In the genomic region with DNA sequence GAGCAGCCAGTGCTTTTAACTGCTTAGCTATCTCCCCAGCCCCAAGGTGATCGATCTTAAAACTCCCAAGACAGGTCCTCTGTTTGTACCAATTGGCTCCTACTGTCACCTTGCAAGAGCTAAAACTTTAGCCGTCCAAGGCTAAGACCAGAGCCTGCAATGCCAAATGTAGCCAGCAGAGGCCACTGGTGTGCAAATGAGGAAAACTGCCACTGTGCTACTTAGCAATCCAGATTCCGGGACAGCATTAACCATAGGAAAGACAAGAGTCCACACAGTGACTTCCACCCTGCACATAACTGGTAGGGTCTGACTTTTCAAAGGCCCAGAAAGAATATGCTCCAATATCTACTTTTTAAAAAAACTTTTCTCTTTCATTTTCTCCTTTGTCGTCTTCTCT, we compare ENCODE assay signal across 9 mouse cellular contexts. TPM values are rescaled to one million over a fixed set of nuclear protein-coding genes. Genes with fewer than 3 reads are reported as not detected.
DNase-seq lines count a peak whose midpoint lies in the region; ATAC-seq and TF ChIP-seq lines count a peak whose summit lies in the region.
"Had no signal": no experiment of that assay in that cellular context is flagged by ENCODE, and none has a peak within 500 bp of the region (broad histone marks: within the 10 kb centered on the region; RNA-seq: fewer than 3 reads in every experiment).

No protein-coding gene starts in this region.

- no peaks in the 10 kb centered on the region for H3K79me2 ChIP-seq in CH12.LX (replicated peaks; ENCODE audit: control insufficient read depth, extremely low read depth, insufficient read depth, poor library complexity, severe bottlenecking)

- TF ChIP-seq RAD21 in CH12.LX (IDR thresholded peaks at IDR 0.05; ENCODE audit: low read depth, low read length) = peak; percentile 66

- no peak overlapping the region for H3K27ac ChIP-seq in intestine, embryonic 14.5 days (ENCODE audit: low read depth)
- H3K27ac ChIP-seq in intestine, embryonic 15.5 days = no peak overlapping the region
- no peak overlapping the region for H3K27ac ChIP-seq in CH12.LX (ENCODE audit: insufficient read depth, low read depth)
- H3K27ac ChIP-seq in liver, embryonic 11.5 days (ENCODE audit: low read depth, low read length) = no peak overlapping the region
- H3K27ac ChIP-seq in small intestine, adult 2 months (ENCODE audit: insufficient read depth, low read depth, low read length) = no peak overlapping the region

- no peak; the same call in 1 of the 2 replicates for ATAC-seq in intestine, embryonic 14.5 days (replicated peaks; ENCODE audit: low FRiP score, low TSS enrichment, low read depth)
- no peak for ATAC-seq in intestine, embryonic 15.5 days
- ATAC-seq in liver, embryonic 11.5 days (replicated peaks; ENCODE audit: low FRiP score) = peak; percentile 29; the same call in 1 of the 2 replicates

- no peaks in the 10 kb centered on the region for H3K36me3 ChIP-seq in intestine, embryonic 14.5 days (ENCODE audit: control insufficient read depth, insufficient read depth, low read length)
- no peaks in the 10 kb centered on the region for H3K36me3 ChIP-seq in intestine, embryonic 15.5 days
- H3K36me3 ChIP-seq in CH12.LX (replicated peaks in 1 of 2; ENCODE audit: control insufficient read depth in 1 of 2, insufficient read depth in 1 of 2, low read length in 1 of 2) = no peaks in the 10 kb centered on the region
- H3K36me3 ChIP-seq in liver, embryonic 11.5 days (ENCODE audit: control insufficient read depth, insufficient read depth, low read length) = no peaks in the 10 kb centered on the region
- no peaks in the 10 kb centered on the region for H3K36me3 ChIP-seq in small intestine, adult 2 months (ENCODE audit: control insufficient read depth, insufficient read depth, low read length)

- no peak overlapping the region for H3K4me3 ChIP-seq in intestine, embryonic 14.5 days (ENCODE audit: low read depth, low read length)
- H3K4me3 ChIP-seq in intestine, embryonic 15.5 days (replicated peaks) = no peak overlapping the region
- H3K4me3 ChIP-seq in CH12.LX (replicated peaks in 1 of 3; ENCODE audit: low read depth in 2 of 3, low read length in 2 of 3, poor library complexity in 1 of 3) = no peak overlapping the region
- no peak overlapping the region for H3K4me3 ChIP-seq in liver, embryonic 11.5 days (ENCODE audit: low read depth, low read length)
- no peak overlapping the region for H3K4me3 ChIP-seq in small intestine, adult 2 months (ENCODE audit: low read depth, low read length)
- H3K4me3 ChIP-seq: myocyte had no signal

- H3K27me3 ChIP-seq in intestine, embryonic 14.5 days (replicated peaks; ENCODE audit: control insufficient read depth, insufficient read depth, low read length) = no peaks in the 10 kb centered on the region
- H3K27me3 ChIP-seq in intestine, embryonic 15.5 days (replicated peaks) = no peaks in the 10 kb centered on the region
- H3K27me3 ChIP-seq in CH12.LX (replicated peaks) = no peaks in the 10 kb centered on the region
- no peaks in the 10 kb centered on the region for H3K27me3 ChIP-seq in liver, embryonic 11.5 days (replicated peaks; ENCODE audit: control insufficient read depth, insufficient read depth, low read length)
- no peaks in the 10 kb centered on the region for H3K27me3 ChIP-seq in small intestine, adult 2 months (ENCODE audit: control insufficient read depth, insufficient read depth, low read length)

- H3K4me1 ChIP-seq in intestine, embryonic 14.5 days (replicated peaks; ENCODE audit: control insufficient read depth, insufficient read depth, low read length) = no peaks in the 10 kb centered on the region
- no peaks in the 10 kb centered on the region for H3K4me1 ChIP-seq in intestine, embryonic 15.5 days (replicated peaks)
- H3K4me1 ChIP-seq in CH12.LX (ENCODE audit: control insufficient read depth in 1 of 2, insufficient read depth in 2 of 2) = no peaks in the 10 kb centered on the region
- H3K4me1 ChIP-seq in liver, embryonic 11.5 days (replicated peaks; ENCODE audit: control insufficient read depth, insufficient read depth, low read length) = no peaks in the 10 kb centered on the region
- no peaks in the 10 kb centered on the region for H3K4me1 ChIP-seq in small intestine, adult 2 months (ENCODE audit: control insufficient read depth, insufficient read depth, insufficient read length, low read length)

- H3K9ac ChIP-seq in intestine, embryonic 14.5 days (ENCODE audit: low read length) = no peak overlapping the region
- no peak overlapping the region for H3K9ac ChIP-seq in intestine, embryonic 15.5 days
- no peak overlapping the region for H3K9ac ChIP-seq in CH12.LX (ENCODE audit: insufficient read depth, low read depth)
- H3K9ac ChIP-seq in liver, embryonic 11.5 days (ENCODE audit: low read depth, low read length) = no peak overlapping the region

- H3K4me2 ChIP-seq in intestine, embryonic 14.5 days (ENCODE audit: low read length) = no peak overlapping the region
- H3K4me2 ChIP-seq in intestine, embryonic 15.5 days (replicated peaks) = no peak overlapping the region
- H3K4me2 ChIP-seq in CH12.LX (ENCODE audit: insufficient read depth, low read depth, poor library complexity, severe bottlenecking) = no peak overlapping the region
- no peak overlapping the region for H3K4me2 ChIP-seq in liver, embryonic 11.5 days

- 47% methylated on average over 4 of the region's 4 CpGs for WGBS in intestine, embryonic 14.5 days
- WGBS in intestine, embryonic 15.5 days = 50% methylated on average over 4 of the region's 4 CpGs
- WGBS in liver, embryonic 11.5 days = 59% methylated on average over 4 of the region's 4 CpGs
- WGBS in small intestine, adult 2 months = 45% methylated on average over 4 of the region's 4 CpGs

- no peak for TF ChIP-seq POLR2A in CH12.LX (IDR thresholded peaks at IDR 0.05; ENCODE audit: low read depth, low read length)
- TF ChIP-seq POLR2A in small intestine, adult 2 months (IDR thresholded peaks at IDR 0.05; ENCODE audit: low read depth, low read length) = no peak

- peak; percentile 82 for DNase-seq in intestine, embryonic 14.5 days (ENCODE audit: low spot score)
- peak; percentile 51 for DNase-seq in CH12.LX (ENCODE audit: extremely low read depth)
- peak; percentile 43 for DNase-seq in adrenal gland, adult 2 months
- DNase-seq in forelimb bud, embryonic 11.5 days (ENCODE audit: low read depth, low spot score) = peak; percentile 51
- no peak for DNase-seq in liver, embryonic 11.5 days (ENCODE audit: low spot score)
- no peak for DNase-seq in gastrocnemius, postnatal 4 days (ENCODE audit: low spot score in 2 of 2)

- H3K9me3 ChIP-seq in intestine, embryonic 14.5 days (ENCODE audit: control insufficient read depth, low read length) = no peaks in the 10 kb centered on the region
- no peaks in the 10 kb centered on the region for H3K9me3 ChIP-seq in intestine, embryonic 15.5 days
- H3K9me3 ChIP-seq in CH12.LX (replicated peaks; ENCODE audit: low read length) = no peaks in the 10 kb centered on the region
- H3K9me3 ChIP-seq in liver, embryonic 11.5 days (ENCODE audit: control insufficient read depth, low read length) = no peaks in the 10 kb centered on the region

- in situ Hi-C loops in CH12.LX (cut with MboI; ENCODE audit: low pct_ligation_motif_present, low pct_unique_long_range_greater_than_20kb, low sequenced_read_pairs) = no loop called here

- peak; percentile 83 to 93 for TF ChIP-seq CTCF in CH12.LX (conservative IDR thresholded peaks at IDR 0.05 in 1 of 2, IDR thresholded peaks at IDR 0.05 in 1 of 2; ENCODE audit: low read depth in 2 of 2, low read length in 2 of 2)
- TF ChIP-seq CTCF in small intestine, adult 2 months (IDR thresholded peaks at IDR 0.05; ENCODE audit: extremely low read depth, insufficient read length, insufficient replicate concordance, low read depth, low read length) = peak; percentile 86; the same call in 1 of the 2 replicates

- TF ChIP-seq EP300 in CH12.LX (IDR thresholded peaks at IDR 0.05; ENCODE audit: low read length) = no peak

- dilution Hi-C loops in CH12.LX (cut with MboI; ENCODE audit: extremely low pct_ligation_motif_present, extremely low pct_unique_long_range_greater_than_20kb, low sequenced_read_pairs) = no loop called here

TF ChIP-seq in CH12.LX, 34 proteins besides CTCF, POLR2A, EP300 and RAD21:
- TF ChIP-seq SMC3 (IDR thresholded peaks at IDR 0.05; ENCODE audit: low read depth, low read length) (peak; percentile 66), USF1 (IDR thresholded peaks at IDR 0.05; ENCODE audit: low read depth, low read length) (no peak)
TF ChIP-seq in CH12.LX: peak in this region for 1.

RNA-seq across cellular contexts. Expression of a gene that starts 17.4 kb away (rescaled TPM):
- 22.2 and 23.0 TPM in 2 replicates for polyA plus RNA-seq in intestine, embryonic 14.5 days (2014; fragmentation: Nextera tagmentation; extraction: Ambion mirVana)
- 16.1 and 17.1 TPM in 2 replicates for polyA plus RNA-seq in intestine, embryonic 15.5 days (2015; fragmentation: Nextera tagmentation; extraction: Ambion mirVana)
- 1.1 and 1.8 TPM in 2 replicates for total RNA-seq in CH12.LX (2012; rRNA removed)
- 0.66 and 0.82 TPM in 2 replicates for total RNA-seq in CH12.LX (2014; rRNA removed)
- polyA plus RNA-seq in CH12.LX (2012; ENCODE audit: insufficient read length, low read depth) = 3.8 and 4.5 TPM in 2 replicates
- total RNA-seq in adrenal gland, adult 2 months (2021) = 1 to 10 TPM; 1.4 TPM
- 0.08 and 2.0 TPM in 2 replicates for polyA plus RNA-seq in adrenal gland, adult 2 months (2012; rRNA removed)
- polyA plus RNA-seq in liver, embryonic 11.5 days (2014; fragmentation: Nextera tagmentation; extraction: Ambion mirVana) = 18.1 and 18.8 TPM in 2 replicates
- polyA plus RNA-seq in small intestine, adult 2 months (2012; rRNA removed) = 0.33 and 0.66 TPM in 2 replicates
- total RNA-seq in gastrocnemius, postnatal 4 days (2021) = 10 to 100 TPM; 10.9 to 11.6 TPM

Comparison
In these comparisons a context has a peak if more than half of its experiments do, and no peak if none do; other contexts are left out.
1. DNase-seq: peak in intestine, embryonic 14.5 days (single experiment), CH12.LX (single experiment), adrenal gland, adult 2 months (single experiment) and forelimb bud, embryonic 11.5 days (single experiment); none in liver, embryonic 11.5 days (single experiment) and gastrocnemius, postnatal 4 days (0 of 2).